Mouse (Mus musculus) thymus, postnatal 0 days (tissue): ENCODE data around the gene Gm20388. TPM values are rescaled to one million over a fixed set of nuclear protein-coding genes. Genes with fewer than 3 reads are reported as not detected.

Experiments used
- DNase-seq: peaks from one replicate; pipeline ENCODE4 v3.0.0-alpha.2; 2015; ENCODE audit warnings: low spot score
- polyA plus RNA-seq: library from polyadenylated mRNA; unstranded; fragments of >200 nt; fragmentation: Nextera tagmentation; extraction: Ambion mirVana; gene quantifications from 2 replicates; pipeline ENCODE4 v1.2.1, GENCODE M21; 2015

Gene Gm20388
- polyA plus RNA-seq, 1 experiment from 2014 or later, result not detected

GRCm38 (mm10) chr8:120408241-120409215 lies 497.9 kb downstream of the Gm20388 start:
- DNase-seq, result peak; percentile 43

- no peak for DNase-seq
These were observed 498.9 kb downstream of the Gm20388 start for GRCm38 (mm10) chr8:120409371-120410013.

DNA sequence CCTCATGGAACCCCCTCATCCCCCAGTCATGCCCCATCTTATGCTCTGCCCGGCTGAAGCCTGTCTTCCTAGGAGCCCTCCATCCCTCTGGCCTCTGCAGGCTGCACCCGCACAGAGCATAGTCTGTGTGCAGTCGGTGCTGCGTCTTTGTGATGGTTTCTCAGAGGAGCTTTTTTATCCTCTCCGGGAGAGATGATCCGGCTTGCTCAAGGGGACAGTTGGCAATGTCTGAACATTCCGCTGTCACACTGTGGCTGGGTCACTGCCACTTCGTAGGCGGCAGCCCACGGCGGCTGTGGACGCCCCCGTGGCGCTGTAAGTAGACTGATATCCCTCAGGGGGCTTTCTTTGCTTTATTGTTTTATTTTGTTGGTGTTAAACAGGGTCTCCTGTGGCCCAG lies 500.4 kb downstream of the Gm20388 start:
- no peak for DNase-seq

DNA sequence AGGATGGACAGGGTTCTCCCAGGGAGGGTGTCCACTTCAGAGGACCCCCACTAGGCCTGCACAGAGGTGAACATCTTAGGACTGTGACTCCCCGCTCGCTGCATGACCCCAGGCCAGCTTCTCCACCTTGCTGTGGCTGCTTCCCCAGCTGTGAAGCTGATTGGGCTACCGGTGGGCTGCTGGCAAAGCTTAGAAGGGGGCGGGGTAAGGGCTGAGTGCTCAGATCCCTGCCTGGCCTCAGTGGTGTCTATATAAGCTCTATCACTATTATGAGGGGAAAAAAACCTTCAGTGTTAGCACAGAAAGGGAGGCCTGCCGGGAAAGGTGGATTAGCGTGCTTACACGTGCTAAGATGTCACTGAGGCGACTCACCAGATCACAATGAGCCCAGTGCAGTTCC lies 501.2 kb downstream of the Gm20388 start:
- DNase-seq, result no peak

- DNase-seq, result no peak
These were observed 501.7 kb downstream of the Gm20388 start for GRCm38 (mm10) chr8:120412357-120412756.

DNA sequence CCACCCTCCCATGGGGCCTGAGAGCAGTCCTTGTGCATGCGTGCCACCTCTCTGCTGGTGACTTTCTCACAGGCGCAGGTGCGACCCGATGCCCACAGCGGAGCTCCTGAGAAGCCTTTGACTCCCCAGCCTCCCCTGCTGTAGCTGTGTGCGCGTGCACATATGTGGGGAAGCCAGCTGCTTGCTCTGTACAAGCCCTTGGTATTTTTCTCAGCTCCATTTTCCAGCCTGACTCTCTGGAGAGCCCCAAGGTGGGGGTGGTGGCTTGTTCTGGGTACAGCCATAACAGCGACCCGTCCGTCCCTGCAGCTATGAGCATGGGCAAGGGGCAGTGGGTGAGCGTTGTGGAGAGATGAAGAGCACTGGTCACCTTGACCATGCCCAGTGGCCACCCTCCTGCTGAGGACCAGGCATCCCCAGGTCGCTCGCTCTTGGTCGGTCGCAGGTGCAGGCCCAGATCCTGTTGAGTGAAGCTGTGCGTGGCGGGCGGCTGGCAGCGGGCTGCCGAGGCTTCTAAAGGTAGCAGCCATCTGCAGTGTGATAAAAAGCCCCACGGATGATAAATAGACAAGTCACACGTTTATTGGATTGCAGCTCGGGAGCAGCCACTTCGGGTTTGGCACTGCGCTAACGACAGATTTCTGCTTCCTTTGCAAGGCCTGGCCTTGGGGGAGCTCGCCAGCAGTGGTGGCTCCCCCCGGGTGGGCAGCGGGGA lies 502.4 kb downstream of the Gm20388 start:
- DNase-seq, result peak; percentile 80

GRCm38 (mm10) chr8:120413626-120413988 lies 503.0 kb downstream of the Gm20388 start:
- no peak for DNase-seq

- no peak for DNase-seq
These were observed 503.6 kb downstream of the Gm20388 start for GRCm38 (mm10) chr8:120414216-120414615.

DNA sequence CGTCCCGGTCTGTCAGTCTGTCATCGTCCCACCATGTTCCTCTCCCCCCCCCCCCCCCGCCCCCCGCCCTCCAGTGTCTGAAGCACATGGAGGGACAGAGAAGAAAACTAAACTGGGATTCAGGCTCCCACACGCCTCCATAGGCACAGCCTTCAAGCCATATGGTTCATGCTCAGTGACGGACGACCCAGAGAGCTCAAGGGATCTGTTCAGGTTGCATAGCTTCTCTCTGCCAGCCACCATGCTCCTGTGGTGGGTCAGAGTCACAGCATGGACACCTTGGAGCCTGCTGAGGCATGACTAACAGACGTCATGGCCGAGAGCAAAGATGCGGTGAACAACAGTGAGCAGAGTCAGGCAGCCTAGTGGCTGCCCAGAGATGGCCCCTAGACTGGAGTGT lies 504.8 kb downstream of the Gm20388 start:
- no peak for DNase-seq

GRCm38 (mm10) chr8:120416173-120416521 lies 505.5 kb downstream of the Gm20388 start:
- no peak for DNase-seq

DNA sequence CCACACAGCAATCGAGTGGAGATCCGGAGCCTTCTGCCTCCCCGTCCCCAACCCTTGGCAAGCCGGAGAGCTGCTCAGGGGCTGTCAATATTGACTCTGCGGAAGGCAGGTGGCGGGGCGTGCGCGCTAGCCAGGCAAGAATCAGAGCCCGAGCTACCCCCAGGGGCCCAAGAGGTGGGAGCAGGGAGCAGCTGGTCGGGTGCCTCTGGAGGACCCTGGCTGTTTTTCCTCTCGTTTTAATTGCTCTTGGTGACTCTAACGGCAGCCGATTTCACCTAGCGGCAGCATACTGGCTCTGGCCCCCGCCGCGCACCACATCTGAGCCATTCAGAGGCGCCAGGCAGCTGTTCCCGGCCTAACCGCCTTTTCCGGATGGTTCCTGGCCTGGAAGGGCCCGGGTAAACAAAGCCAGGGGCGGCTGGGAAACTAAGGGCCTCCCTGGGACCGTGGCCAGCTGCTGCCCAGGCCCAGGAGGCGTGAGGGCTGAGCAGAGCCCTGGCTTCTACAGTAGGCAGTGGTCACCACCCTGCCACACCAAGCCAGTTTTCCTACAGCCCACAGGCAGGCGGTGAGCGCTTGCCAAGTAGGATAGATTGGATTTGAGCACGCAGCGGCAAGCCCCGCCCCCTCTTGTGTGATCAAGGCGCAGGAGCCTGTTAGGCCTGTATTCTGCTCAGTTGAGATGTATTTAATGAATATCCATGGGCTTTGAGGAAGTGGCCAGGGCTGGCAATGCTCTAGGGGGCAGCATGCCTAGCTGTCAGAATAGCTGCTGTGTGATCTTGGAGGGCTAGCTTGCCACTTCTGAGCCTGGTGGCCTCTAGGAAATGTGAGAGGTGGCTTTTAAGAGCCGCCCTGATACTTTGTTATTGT lies 506.1 kb downstream of the Gm20388 start:
- DNase-seq, result peak; percentile 56

DNA sequence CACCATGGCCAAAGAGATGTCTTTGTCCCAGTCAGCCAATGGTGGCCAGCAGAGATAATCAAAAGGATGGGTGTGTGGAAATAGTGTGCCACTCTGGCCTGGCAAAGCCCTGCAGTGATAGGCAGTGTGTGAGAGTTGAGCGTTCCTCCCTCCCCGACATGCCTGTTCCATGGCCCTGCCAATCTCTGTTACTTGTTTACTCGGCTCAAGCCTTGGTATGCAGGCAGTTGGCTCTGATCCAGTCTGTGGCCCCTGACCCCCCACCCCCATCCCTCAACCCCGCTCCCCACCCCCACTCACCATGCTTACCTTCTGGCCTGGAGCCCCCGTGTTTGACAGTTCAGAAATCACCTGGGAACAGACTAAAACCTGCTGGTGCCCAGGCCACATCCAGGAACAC lies 507.5 kb downstream of the Gm20388 start:
- DNase-seq, result no peak

- no peak for DNase-seq
These were observed 509.0 kb downstream of the Gm20388 start for GRCm38 (mm10) chr8:120419675-120420074.

DNA sequence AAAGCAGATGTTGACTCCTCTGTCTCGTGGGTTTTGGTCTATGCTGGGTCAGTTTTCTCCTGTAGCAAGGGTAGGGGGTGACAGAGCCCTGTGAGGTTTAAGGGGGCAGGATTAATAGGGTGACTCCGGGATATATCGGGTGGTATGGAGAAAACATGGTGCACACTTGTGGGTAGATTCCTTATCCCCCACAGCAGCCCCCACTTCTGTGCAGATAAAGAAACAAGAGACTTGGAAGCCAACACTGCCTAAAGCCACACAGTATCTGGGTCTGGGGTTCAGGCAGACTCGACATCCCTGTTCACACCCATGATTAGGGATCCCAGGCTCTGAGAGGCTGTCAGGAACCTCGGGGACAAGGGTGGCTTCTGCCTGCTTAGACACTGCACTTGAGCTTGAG lies 509.6 kb downstream of the Gm20388 start:
- DNase-seq, result no peak

DNA sequence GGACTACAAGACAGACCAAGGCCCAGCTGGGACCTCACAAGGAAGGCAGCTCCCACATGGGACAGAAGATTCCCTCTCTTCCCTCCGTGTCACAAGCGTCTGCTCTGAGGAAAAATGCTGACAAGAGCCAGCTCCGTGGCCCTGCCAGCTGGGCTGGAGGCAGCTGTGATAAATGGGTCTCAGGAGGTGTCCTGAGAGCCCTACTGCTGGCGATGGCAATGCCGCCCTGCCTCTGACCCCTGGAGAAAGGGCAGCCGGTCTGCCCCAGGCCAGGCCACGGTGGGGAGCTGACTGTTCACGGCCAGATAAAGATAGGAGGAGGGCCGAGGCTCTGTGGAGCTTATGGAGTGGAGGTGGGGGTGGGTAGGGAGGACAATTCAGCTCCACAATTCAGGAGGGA lies 511.0 kb downstream of the Gm20388 start:
- no peak for DNase-seq

GRCm38 (mm10) chr8:120422236-120422635 lies 511.6 kb downstream of the Gm20388 start:
- no peak for DNase-seq

DNA sequence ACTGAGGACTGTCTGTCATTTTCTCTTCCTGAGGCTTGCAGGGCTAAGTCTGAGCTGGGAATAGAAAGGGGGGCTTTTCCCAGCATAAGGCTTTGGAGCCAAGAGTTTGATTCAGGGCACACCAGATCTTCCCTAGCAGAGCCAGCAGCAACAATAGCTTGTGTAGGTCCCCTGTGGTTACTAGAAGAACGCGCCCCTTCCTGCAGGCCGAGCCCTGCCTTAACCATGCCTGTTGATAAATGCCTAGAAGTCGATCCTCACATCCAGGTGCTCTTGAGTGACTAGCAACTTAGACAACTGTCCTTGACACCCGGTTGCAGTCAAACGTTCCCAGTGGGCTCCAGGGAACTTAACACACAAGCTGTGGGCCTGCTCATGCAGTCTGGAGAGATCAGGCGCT lies 512.9 kb downstream of the Gm20388 start:
- no peak for DNase-seq

- DNase-seq, result no peak
These were observed 514.2 kb downstream of the Gm20388 start for GRCm38 (mm10) chr8:120424829-120425198.

- no peak for DNase-seq
These were observed 514.7 kb downstream of the Gm20388 start for GRCm38 (mm10) chr8:120425199-120425941.

DNA sequence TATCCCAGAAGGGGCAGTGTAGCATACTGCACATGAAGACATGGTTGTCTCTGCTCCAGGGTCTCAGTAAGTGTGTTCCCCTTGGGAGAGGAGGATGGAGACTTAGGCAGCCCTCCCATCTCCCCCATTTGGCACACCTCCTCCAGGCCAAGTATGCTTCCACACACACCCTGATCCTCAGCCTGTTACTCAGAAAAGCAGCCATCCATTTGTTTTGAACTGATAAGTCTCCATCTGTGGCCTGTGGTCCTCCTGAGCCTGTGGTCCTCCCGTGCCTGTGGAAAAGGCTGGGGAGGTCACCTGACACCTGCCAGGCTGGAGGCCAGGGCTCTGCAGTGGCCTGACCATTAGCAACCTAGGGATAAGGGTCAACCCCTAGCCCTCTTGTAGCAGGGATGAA lies 515.5 kb downstream of the Gm20388 start:
- no peak for DNase-seq
